ENCODE assay signal across 9 mouse cellular contexts in genomic region chr9:108855335-108855734, GRCm38 (mm10). TPM values are rescaled to one million over a fixed set of nuclear protein-coding genes. Genes with fewer than 3 reads are reported as not detected.
DNase-seq lines count a peak whose midpoint lies in the region; ATAC-seq lines count a peak whose summit lies in the region.
"Had no signal": no experiment of that assay in that cellular context is flagged by ENCODE, and none has a peak within 500 bp of the region (broad histone marks: within the 10 kb centered on the region; RNA-seq: fewer than 3 reads in every experiment).

No protein-coding gene starts in this region.

- no peak overlapping the region for H3K27ac ChIP-seq in heart, embryonic 12.5 days (ENCODE audit: poor library complexity, severe bottlenecking)
- H3K27ac ChIP-seq in forebrain, embryonic 14.5 days (ENCODE audit: low read depth, low read length) = no peak overlapping the region
- H3K27ac ChIP-seq in kidney, embryonic 15.5 days = no peak overlapping the region
- no peak overlapping the region for H3K27ac ChIP-seq in midbrain, embryonic 16.5 days (ENCODE audit: low read length)

- peaks cover 27% of the 10 kb centered on the region for H3K4me1 ChIP-seq in heart, embryonic 12.5 days (replicated peaks)
- peaks cover 9% of the 10 kb centered on the region for H3K4me1 ChIP-seq in forebrain, embryonic 14.5 days (ENCODE audit: control insufficient read depth, insufficient read depth, low read length)
- peaks cover 21% of the 10 kb centered on the region for H3K4me1 ChIP-seq in kidney, embryonic 15.5 days
- peaks cover 10% of the 10 kb centered on the region; the same call in 1 of the 2 replicates for H3K4me1 ChIP-seq in midbrain, embryonic 16.5 days (ENCODE audit: control insufficient read depth, insufficient read depth, low read length)

- no peaks in the 10 kb centered on the region for H3K9me3 ChIP-seq in heart, embryonic 12.5 days (replicated peaks)
- no peaks in the 10 kb centered on the region for H3K9me3 ChIP-seq in forebrain, embryonic 14.5 days (replicated peaks; ENCODE audit: control insufficient read depth, low read length)
- no peaks in the 10 kb centered on the region for H3K9me3 ChIP-seq in kidney, embryonic 15.5 days (replicated peaks)
- no peaks in the 10 kb centered on the region for H3K9me3 ChIP-seq in midbrain, embryonic 16.5 days (replicated peaks; ENCODE audit: control insufficient read depth, low read length, poor library complexity, severe bottlenecking)

- no peak for DNase-seq in heart, adult 8-10 months (ENCODE audit: low spot score)
- no peak for DNase-seq in forebrain, embryonic 14.5 days (ENCODE audit: low spot score)
- DNase-seq in spleen, postnatal 36 days (ENCODE audit: low spot score in 2 of 2) = no peak
- DNase-seq in urinary bladder, postnatal 25 days (ENCODE audit: low spot score) = no peak

- ATAC-seq in heart, embryonic 12.5 days (ENCODE audit: insufficient number of reproducible peaks, low FRiP score) = no peak
- no peak for ATAC-seq in forebrain, embryonic 14.5 days
- ATAC-seq in kidney, embryonic 15.5 days (replicated peaks; ENCODE audit: low FRiP score) = no peak
- no peak for ATAC-seq in midbrain, embryonic 16.5 days
- no peak for ATAC-seq in granulocyte monocyte progenitor cell, adult 5-6 weeks (replicated peaks; ENCODE audit: poor library complexity, severe bottlenecking)
- ATAC-seq: inflammation-experienced regulatory T-cells, adult 6 months had no signal

- WGBS in heart, embryonic 12.5 days = 45% methylated on average over 5 of the region's 5 CpGs
- WGBS in forebrain, embryonic 14.5 days = 61% methylated on average over 5 of the region's 5 CpGs
- WGBS in kidney, embryonic 15.5 days = 66% methylated on average over 5 of the region's 5 CpGs
- 62% methylated on average over 5 of the region's 5 CpGs for WGBS in midbrain, embryonic 16.5 days

- H3K9ac ChIP-seq in heart, embryonic 12.5 days = no peak overlapping the region
- no peak overlapping the region; the same call in 1 of the 2 replicates for H3K9ac ChIP-seq in forebrain, embryonic 14.5 days (ENCODE audit: low read length)
- no peak overlapping the region for H3K9ac ChIP-seq in kidney, embryonic 15.5 days
- H3K9ac ChIP-seq in midbrain, embryonic 16.5 days (ENCODE audit: low read depth, low read length) = peak overlapping the region; percentile 8; the same call in 1 of the 2 replicates

- 0 out of 2 replicates have a peak, but pooled peaks cover 3% of the 10 kb centered on the region for H3K27me3 ChIP-seq in heart, embryonic 12.5 days (replicated peaks)
- no peaks in the 10 kb centered on the region for H3K27me3 ChIP-seq in forebrain, embryonic 14.5 days (replicated peaks; ENCODE audit: control insufficient read depth, insufficient read depth, low read length)
- H3K27me3 ChIP-seq in kidney, embryonic 15.5 days = no peaks in the 10 kb centered on the region
- no peaks in the 10 kb centered on the region for H3K27me3 ChIP-seq in midbrain, embryonic 16.5 days (ENCODE audit: control insufficient read depth, insufficient read depth, low read depth, low read length)

- peaks cover 23% of the 10 kb centered on the region for H3K36me3 ChIP-seq in heart, embryonic 12.5 days
- H3K36me3 ChIP-seq in forebrain, embryonic 14.5 days (ENCODE audit: control insufficient read depth, insufficient read depth, low read length) = peaks cover 24% of the 10 kb centered on the region; the same call in 1 of the 2 replicates
- peaks cover 28% of the 10 kb centered on the region for H3K36me3 ChIP-seq in kidney, embryonic 15.5 days
- H3K36me3 ChIP-seq in midbrain, embryonic 16.5 days (ENCODE audit: control insufficient read depth, insufficient read depth, low read length) = peaks cover 8% of the 10 kb centered on the region

- peak overlapping the region; percentile 82; the same call in 1 of the 2 replicates for H3K4me2 ChIP-seq in heart, embryonic 12.5 days
- peak overlapping the region; percentile 89; the same call in 1 of the 2 replicates for H3K4me2 ChIP-seq in forebrain, embryonic 14.5 days (ENCODE audit: low read length)
- peak overlapping the region; percentile 91 for H3K4me2 ChIP-seq in kidney, embryonic 15.5 days
- peak overlapping the region; percentile 84; the same call in 1 of the 2 replicates for H3K4me2 ChIP-seq in midbrain, embryonic 16.5 days (ENCODE audit: low read length)

- H3K4me3 ChIP-seq in heart, embryonic 12.5 days = no peak overlapping the region
- H3K4me3 ChIP-seq in forebrain, embryonic 14.5 days (ENCODE audit: low read depth, low read length) = no peak overlapping the region
- H3K4me3 ChIP-seq in kidney, embryonic 15.5 days (replicated peaks) = 0 out of 2 replicates have a peak overlapping the region, but pooled peaks have one; percentile 77
- H3K4me3 ChIP-seq in midbrain, embryonic 16.5 days (ENCODE audit: low read depth, low read length) = no peak overlapping the region

RNA-seq across cellular contexts. Expression of gene Slc26a6, which starts 2.3 kb away (rescaled TPM):
- polyA plus RNA-seq in heart, embryonic 12.5 days (2016; fragmentation: Nextera tagmentation; extraction: Ambion mirVana) = 6.0 and 8.0 TPM in 2 replicates
- 10 to 100 TPM; 16.6 to 23.6 (median 21.4) TPM for total RNA-seq in heart, adult 8-10 months (2022)
- polyA plus RNA-seq in forebrain, embryonic 14.5 days (2014; fragmentation: Nextera tagmentation; extraction: Ambion mirVana) = 10.6 and 14.7 TPM in 2 replicates
- 11.3 and 15.2 TPM in 2 replicates for polyA plus RNA-seq in kidney, embryonic 15.5 days (2015; fragmentation: Nextera tagmentation; extraction: Ambion mirVana)
- 17.5 and 19.0 TPM in 2 replicates for polyA plus RNA-seq in midbrain, embryonic 16.5 days (2015; fragmentation: Nextera tagmentation; extraction: Ambion mirVana)
- total RNA-seq in granulocyte monocyte progenitor cell, adult 5-6 weeks (2014; fragmentation: Nextera tagmentation) = 4.7 and 18.3 TPM in 2 replicates
- 1.5 and 3.5 TPM in 2 replicates for total RNA-seq in granulocyte monocyte progenitor cell, adult 5-6 weeks (2017)

RNA-seq across cellular contexts. Expression of gene Celsr3, which starts 29.2 kb away (rescaled TPM):
- polyA plus RNA-seq in heart, embryonic 12.5 days (2016; fragmentation: Nextera tagmentation; extraction: Ambion mirVana) = 0.08 and 0.09 TPM in 2 replicates
- under 1 TPM in 3 of 4 experiments, not detected in 1; 0.03 to 0.32 (median 0.28) TPM for total RNA-seq in heart, adult 8-10 months (2022)
- 10.7 and 17.6 TPM in 2 replicates for polyA plus RNA-seq in forebrain, embryonic 14.5 days (2014; fragmentation: Nextera tagmentation; extraction: Ambion mirVana)
- 0.13 and 0.26 TPM in 2 replicates for polyA plus RNA-seq in kidney, embryonic 15.5 days (2015; fragmentation: Nextera tagmentation; extraction: Ambion mirVana)
- polyA plus RNA-seq in midbrain, embryonic 16.5 days (2015; fragmentation: Nextera tagmentation; extraction: Ambion mirVana) = 12.7 and 16.4 TPM in 2 replicates
- total RNA-seq in granulocyte monocyte progenitor cell, adult 5-6 weeks (2014; fragmentation: Nextera tagmentation) = 6.7 and 10.2 TPM in 2 replicates
- total RNA-seq in granulocyte monocyte progenitor cell, adult 5-6 weeks (2017) = 0.99 and 2.2 TPM in 2 replicates
- polyA plus RNA-seq: inflammation-experienced regulatory T-cells, adult 6 months had no signal

RNA-seq across cellular contexts. Expression of gene Nckipsd, which starts 47.2 kb away (rescaled TPM):
- polyA plus RNA-seq in heart, embryonic 12.5 days (2016; fragmentation: Nextera tagmentation; extraction: Ambion mirVana) = 8.9 and 9.2 TPM in 2 replicates
- total RNA-seq in heart, adult 8-10 months (2022) = 1 to 10 TPM; 7.4 to 9.2 (median 8.0) TPM
- 13.6 and 19.2 TPM in 2 replicates for polyA plus RNA-seq in forebrain, embryonic 14.5 days (2014; fragmentation: Nextera tagmentation; extraction: Ambion mirVana)
- 12.0 and 16.3 TPM in 2 replicates for polyA plus RNA-seq in kidney, embryonic 15.5 days (2015; fragmentation: Nextera tagmentation; extraction: Ambion mirVana)
- 33.2 and 51.7 TPM in 2 replicates for polyA plus RNA-seq in midbrain, embryonic 16.5 days (2015; fragmentation: Nextera tagmentation; extraction: Ambion mirVana)
- 12.2 and 12.8 TPM in 2 replicates for total RNA-seq in granulocyte monocyte progenitor cell, adult 5-6 weeks (2014; fragmentation: Nextera tagmentation)
- 4.9 and 9.1 TPM in 2 replicates for total RNA-seq in granulocyte monocyte progenitor cell, adult 5-6 weeks (2017)

RNA-seq across cellular contexts. Expression of gene Tmem89, which starts 59.1 kb away (rescaled TPM):
- polyA plus RNA-seq in heart, embryonic 12.5 days (2016; fragmentation: Nextera tagmentation; extraction: Ambion mirVana) = not detected in 2 replicates
- under 1 TPM in 1 of 4 experiments, not detected in 3; 0.28 TPM for total RNA-seq in heart, adult 8-10 months (2022)
- not detected in 2 replicates for polyA plus RNA-seq in forebrain, embryonic 14.5 days (2014; fragmentation: Nextera tagmentation; extraction: Ambion mirVana)
- not detected in 2 replicates for polyA plus RNA-seq in kidney, embryonic 15.5 days (2015; fragmentation: Nextera tagmentation; extraction: Ambion mirVana)
- polyA plus RNA-seq in midbrain, embryonic 16.5 days (2015; fragmentation: Nextera tagmentation; extraction: Ambion mirVana) = not detected in 2 replicates
- not detected in 2 replicates for total RNA-seq in granulocyte monocyte progenitor cell, adult 5-6 weeks (2014; fragmentation: Nextera tagmentation)
- total RNA-seq in granulocyte monocyte progenitor cell, adult 5-6 weeks (2017) = not detected in 2 replicates
- polyA plus RNA-seq: inflammation-experienced regulatory T-cells, adult 6 months had no signal
